Mouse (Mus musculus) midbrain, embryonic 15.5 days (tissue): ENCODE data around the gene Nhs. TPM values are rescaled to one million over a fixed set of nuclear protein-coding genes. Genes with fewer than 3 reads are reported as not detected.

Experiments used
- ATAC-seq: fragments of 200-750 bp; cut with Nextera tagmentation; replicated peaks from 2 replicates; pipeline ENCODE4 v1.8.0; 2017; ENCODE audit warnings: moderate TSS enrichment
- H3K27ac ChIP-seq: fragments of 300-500 bp; sonication (generic); 2 replicates; pipeline ENCODE4 v1.5.1; 2015; ENCODE audit warnings: mild to moderate bottlenecking, inconsistent platforms
- H3K27me3 ChIP-seq: fragments of 300-500 bp; sonication (generic); replicated peaks from 2 replicates; pipeline ENCODE4 v1.6.1; 2015; ENCODE audit warnings: inconsistent platforms
- H3K36me3 ChIP-seq: fragments of 300-500 bp; sonication (generic); replicated peaks from 2 replicates; pipeline ENCODE4 v1.6.1; 2015; ENCODE audit warnings: inconsistent platforms
- H3K4me1 ChIP-seq: fragments of 300-500 bp; sonication (generic); 2 replicates; pipeline ENCODE4 v1.6.1; 2015; ENCODE audit warnings: inconsistent platforms
- H3K4me2 ChIP-seq: fragments of 300-500 bp; sonication (generic); 2 replicates; pipeline ENCODE4 v1.6.1; 2015; ENCODE audit warnings: inconsistent platforms, mild to moderate bottlenecking, moderate library complexity
- H3K4me3 ChIP-seq: fragments of 300-500 bp; sonication (generic); 2 replicates; pipeline ENCODE4 v1.5.1; 2015; ENCODE audit warnings: mild to moderate bottlenecking, inconsistent platforms
- H3K9ac ChIP-seq: fragments of 300-500 bp; sonication (generic); 2 replicates; pipeline ENCODE4 v1.6.1; 2015; ENCODE audit warnings: mild to moderate bottlenecking, inconsistent platforms
- H3K9me3 ChIP-seq: fragments of 300-500 bp; sonication (generic); 2 replicates; pipeline ENCODE4 v1.6.1; 2016; ENCODE audit warnings: inconsistent platforms
- WGBS: fragments of 180-500 bp; shearing (Covaris S2); methylation state at CpG from one replicate; pipeline ENCODE4 v1.1.7; 2015; ENCODE audit warnings: mixed read lengths; 5-methylcytosine and 5-hydroxymethylcytosine counted together
- polyA plus RNA-seq: library from polyadenylated mRNA; unstranded; fragments of >200 nt; fragmentation: Nextera tagmentation; extraction: Ambion mirVana; gene quantifications from 2 replicates; pipeline ENCODE4 v1.2.1, GENCODE M21; 2015

The Nhs gene
- 3.7 and 3.9 TPM in 2 replicates for polyA plus RNA-seq

GRCm38 (mm10) chrX:162159637-162160611 lies at the start of gene Nhs:
TSS of gene Nhs (minus strand) at chrX:162159730.
- 25% methylated on average over 61 of the region's 61 CpGs for WGBS
- peak within 1 kb of the TSS; percentile 79 for H3K27ac ChIP-seq
- peaks cover 4% of the 10 kb centered on the region; the same call in 1 of the 2 replicates for H3K27me3 ChIP-seq
- H3K9me3 ChIP-seq: no peaks in the 10 kb centered on the region
- peak within 1 kb of the TSS; percentile 64 for H3K9ac ChIP-seq
- peaks cover 13% of the 10 kb centered on the region; the same call in 1 of the 2 replicates for H3K4me1 ChIP-seq
- peak; percentile 86 for ATAC-seq
- H3K36me3 ChIP-seq: no peaks in the 10 kb centered on the region
- H3K4me2 ChIP-seq: peak within 1 kb of the TSS; percentile 71
- H3K4me3 ChIP-seq: peak within 1 kb of the TSS; percentile 67

GRCm38 (mm10) chrX:162206350-162206884 lies 46.9 kb upstream of the Nhs start:
- H3K4me1 ChIP-seq: no peaks in the 10 kb centered on the region
- 84% methylated on average over 2 of the region's 2 CpGs for WGBS
- no peak overlapping the region for H3K4me3 ChIP-seq
- H3K9me3 ChIP-seq: no peaks in the 10 kb centered on the region
- H3K9ac ChIP-seq: no peak overlapping the region
- H3K36me3 ChIP-seq: no peaks in the 10 kb centered on the region
- ATAC-seq: no peak
- no peaks in the 10 kb centered on the region for H3K27me3 ChIP-seq
- H3K27ac ChIP-seq: no peak overlapping the region
- no peak overlapping the region for H3K4me2 ChIP-seq

- WGBS: 21% methylated on average over 61 of the region's 80 CpGs
- Histone ChIP-seq H3K4me3 (peak overlapping the region; percentile 67), H3K9ac (peak overlapping the region; percentile 64), H3K27ac (peak overlapping the region; percentile 79), H3K4me2 (peak overlapping the region; percentile 71), H3K9me3 (no peaks in the 10 kb centered on the region), H3K36me3 (no peaks in the 10 kb centered on the region), H3K4me1 (peaks cover 13% of the 10 kb centered on the region; the same call in 1 of the 2 replicates), H3K27me3 (peaks cover 8% of the 10 kb centered on the region; the same call in 1 of the 2 replicates)
- peak; percentile 80 for ATAC-seq
Observed at GRCm38 (mm10) chrX:162158743-162159636, 540 bp downstream of the Nhs start.

GRCm38 (mm10) chrX:162158142-162158541 lies 1.4 kb downstream of the Nhs start:
- Histone ChIP-seq H3K27me3 (peaks cover 8% of the 10 kb centered on the region; the same call in 1 of the 2 replicates), H3K4me2 (peak overlapping the region; percentile 71), H3K9ac (peak overlapping the region; percentile 64; the same call in 1 of the 2 replicates), H3K27ac (no peak overlapping the region), H3K36me3 (no peaks in the 10 kb centered on the region), H3K4me3 (peak overlapping the region; percentile 67), H3K9me3 (no peaks in the 10 kb centered on the region), H3K4me1 (peaks cover 13% of the 10 kb centered on the region; the same call in 1 of the 2 replicates)
- ATAC-seq: no peak
- WGBS: 27% methylated on average over 5 of the region's 5 CpGs

- peaks cover 15% of the 10 kb centered on the region for H3K27me3 ChIP-seq
- H3K4me1 ChIP-seq: no peaks in the 10 kb centered on the region
- no peak overlapping the region for H3K9ac ChIP-seq
- H3K4me3 ChIP-seq: no peak overlapping the region
- H3K27ac ChIP-seq: no peak overlapping the region
- WGBS: 44% methylated on average over 2 of the region's 2 CpGs
- no peaks in the 10 kb centered on the region for H3K9me3 ChIP-seq
- no peak for ATAC-seq
- no peak overlapping the region for H3K4me2 ChIP-seq
- H3K36me3 ChIP-seq: no peaks in the 10 kb centered on the region
Observed at GRCm38 (mm10) chrX:162137807-162138206, 21.7 kb downstream of the Nhs start.

GRCm38 (mm10) chrX:162113257-162113656 lies 46.3 kb downstream of the Nhs start:
- Histone ChIP-seq H3K27ac (no peak overlapping the region), H3K36me3 (no peaks in the 10 kb centered on the region), H3K4me1 (no peaks in the 10 kb centered on the region), H3K4me3 (no peak overlapping the region), H3K4me2 (no peak overlapping the region), H3K9me3 (no peaks in the 10 kb centered on the region), H3K9ac (no peak overlapping the region), H3K27me3 (peaks cover 8% of the 10 kb centered on the region; the same call in 1 of the 2 replicates)
- ATAC-seq: no peak
- 65% methylated on average over 5 of the region's 5 CpGs for WGBS

GRCm38 (mm10) chrX:162102802-162103434 lies 56.6 kb downstream of the Nhs start:
- H3K9me3 ChIP-seq: no peaks in the 10 kb centered on the region
- WGBS: 87% methylated on average over 3 of the region's 3 CpGs

GRCm38 (mm10) chrX:162098364-162098763 lies 61.2 kb downstream of the Nhs start:
- Histone ChIP-seq H3K36me3 (no peaks in the 10 kb centered on the region), H3K4me1 (no peaks in the 10 kb centered on the region), H3K9ac (no peak overlapping the region), H3K4me3 (no peak overlapping the region), H3K9me3 (no peaks in the 10 kb centered on the region), H3K4me2 (no peak overlapping the region), H3K27ac (no peak overlapping the region), H3K27me3 (peaks cover 19% of the 10 kb centered on the region; the same call in 1 of the 2 replicates)
- no peak for ATAC-seq
- 45% methylated on average over 4 of the region's 4 CpGs for WGBS

More at GRCm38 (mm10) chrX:162102802-162103434, 56.6 kb downstream of the Nhs start:
- no peaks in the 10 kb centered on the region for H3K36me3 ChIP-seq
- no peaks in the 10 kb centered on the region for H3K4me1 ChIP-seq
- no peak overlapping the region for H3K27ac ChIP-seq
- ATAC-seq: no peak
- H3K4me3 ChIP-seq: no peak overlapping the region
- H3K9ac ChIP-seq: no peak overlapping the region
- peaks cover 20% of the 10 kb centered on the region for H3K27me3 ChIP-seq
- H3K4me2 ChIP-seq: no peak overlapping the region

GRCm38 (mm10) chrX:162087291-162087690 lies 72.2 kb downstream of the Nhs start:
- H3K27me3 ChIP-seq: peaks cover 9% of the 10 kb centered on the region; the same call in 1 of the 2 replicates
- no peaks in the 10 kb centered on the region for H3K36me3 ChIP-seq
- no peak overlapping the region for H3K27ac ChIP-seq
- peak; percentile 73 for ATAC-seq
- no peak overlapping the region for H3K9ac ChIP-seq
- no peaks in the 10 kb centered on the region for H3K9me3 ChIP-seq
- H3K4me2 ChIP-seq: no peak overlapping the region
- WGBS: 41% methylated on average over 4 of the region's 4 CpGs
- H3K4me1 ChIP-seq: no peaks in the 10 kb centered on the region
- H3K4me3 ChIP-seq: no peak overlapping the region

- Histone ChIP-seq H3K4me3 (no peak overlapping the region), H3K9ac (no peak overlapping the region), H3K27me3 (peaks cover 7% of the 10 kb centered on the region; the same call in 1 of the 2 replicates), H3K4me1 (no peaks in the 10 kb centered on the region), H3K36me3 (no peaks in the 10 kb centered on the region), H3K4me2 (no peak overlapping the region), H3K9me3 (no peaks in the 10 kb centered on the region), H3K27ac (no peak overlapping the region)
- no peak for ATAC-seq
- 77% methylated on average over 1 of the region's 1 CpGs for WGBS
Observed at GRCm38 (mm10) chrX:162085897-162086200, 73.7 kb downstream of the Nhs start.

GRCm38 (mm10) chrX:162085062-162085896 lies 74.3 kb downstream of the Nhs start:
- WGBS: 89% methylated on average over 4 of the region's 4 CpGs
- no peaks in the 10 kb centered on the region for H3K36me3 ChIP-seq
- no peak overlapping the region for H3K4me3 ChIP-seq
- no peaks in the 10 kb centered on the region for H3K4me1 ChIP-seq
- H3K9me3 ChIP-seq: no peaks in the 10 kb centered on the region
- H3K9ac ChIP-seq: no peak overlapping the region
- peaks cover 6% of the 10 kb centered on the region; the same call in 1 of the 2 replicates for H3K27me3 ChIP-seq
- no peak overlapping the region for H3K27ac ChIP-seq
- no peak for ATAC-seq
- H3K4me2 ChIP-seq: no peak overlapping the region
